Mouse (Mus musculus) C2C12 (cell line): ENCODE data around the gene Dok4.

Source experiments
- CEBPB ChIP-seq: IDR thresholded peaks from one replicate; pipeline ENCODE4 v1.6.1; 2011; ENCODE audit warnings: low read depth, mild to moderate bottlenecking, control low read depth, moderate library complexity
- CTCF ChIP-seq: IDR thresholded peaks from one replicate; pipeline ENCODE4 v1.5.1; 2011; ENCODE audit not compliant: control insufficient read depth, insufficient read depth, insufficient read length
- MAX ChIP-seq: IDR thresholded peaks from one replicate; pipeline ENCODE4 v1.6.1; 2011; ENCODE audit warnings: mild to moderate bottlenecking, control low read depth
- MYOD1 ChIP-seq: IDR thresholded peaks from one replicate; pipeline ENCODE4 v1.6.1; 2011; ENCODE audit warnings: low read depth; ENCODE audit not compliant: control insufficient read depth, insufficient read length
- MYOG ChIP-seq: IDR thresholded peaks from one replicate; pipeline ENCODE4 v1.6.1; 2011; ENCODE audit not compliant: control insufficient read depth, insufficient read length; ENCODE audit errors: extremely low read depth

- TF ChIP-seq MYOD1 (no peak), CTCF (no peak), MYOG (no peak), MAX (no peak), CEBPB (no peak)
Measured at GRCm38 (mm10) chr8:94820553-94820952, 55.6 kb downstream of the Dok4 start.
